Mouse (Mus musculus) layer of hippocampus, postnatal 10 days (tissue): ENCODE measurements around the gene Zscan5b. TPM values are rescaled to one million over a fixed set of nuclear protein-coding genes. Genes with fewer than 3 reads are reported as not detected.

Experiments used
- total RNA-seq, 2 experiments: library from RNA; stranded (reverse); gene quantifications; 2 replicates each; pipeline ENCODE4 v1.2.3; 2021

The Zscan5b gene
- total RNA-seq, 2 experiments from 2014 or later, result not detected

Other genes starting within 250 kb of the Zscan5b start
- not detected for gene Vmn1r65, start 211.3 kb upstream of the Zscan5b start, total RNA-seq
- not detected for gene Nlrp4c, start 177.1 kb upstream of the Zscan5b start, total RNA-seq
- gene Zfp787, start 66.3 kb upstream of the Zscan5b start, total RNA-seq, result 10 to 100 TPM; 27.1 to 32.7 TPM
- gene Zfp444, start 50.1 kb upstream of the Zscan5b start, total RNA-seq, result 10 to 100 TPM; 55.9 to 65.8 TPM
- not detected for gene Galp, start 25.2 kb upstream of the Zscan5b start, total RNA-seq
- not detected for gene Epp13, start 30.4 kb downstream of the Zscan5b start, total RNA-seq
- gene Zfp667, start 64.3 kb downstream of the Zscan5b start, total RNA-seq, result 10 to 100 TPM; 14.5 to 17.2 TPM
- gene Zfp583, start 109.0 kb downstream of the Zscan5b start, total RNA-seq, result 10 to 100 TPM; 17.6 to 17.8 TPM
- gene Gm3854, start 121.5 kb downstream of the Zscan5b start, total RNA-seq, result 1 to 10 TPM; 5.6 to 6.8 TPM
- 1 to 10 TPM; 5.2 to 5.8 TPM for gene Zfp78, start 141.0 kb downstream of the Zscan5b start, total RNA-seq
- gene Zfp28, start 161.0 kb downstream of the Zscan5b start, total RNA-seq, result 10 to 100 TPM in 1 of 2 experiments, 1 to 10 TPM in 1; 8.6 to 10.3 TPM
- 10 to 100 TPM; 18.5 to 19.0 TPM for gene Smim17, start 176.4 kb downstream of the Zscan5b start, total RNA-seq
- gene Gm20715, start 188.0 kb downstream of the Zscan5b start, total RNA-seq, result under 1 TPM; 0.09 to 0.14 TPM
- 1 to 10 TPM; 1.1 to 1.4 TPM for gene Olfr1344, start 216.4 kb downstream of the Zscan5b start, total RNA-seq
- gene Olfr1336, start 233.9 kb downstream of the Zscan5b start, total RNA-seq, result under 1 TPM in 1 of 2 experiments, not detected in 1; 0.04 TPM
- gene Olfr1346, start 244.8 kb downstream of the Zscan5b start, total RNA-seq, result not detected